Mouse (Mus musculus) gastrocnemius, postnatal 14 days (tissue): ENCODE measurements at regions not wholly inside any gene's neighbourhood (a gene's known extent, or its start where the extent isn't known, plus 50 kb on each side); places are given as distances from the start of the nearest gene placed in this dataset.

Experiments
- DNase-seq: peaks from one replicate; pipeline ENCODE4 v3.0.0; 2021; ENCODE audit warnings: mixed read lengths
- intact Hi-C: fragments of 180-260 bp; cut with DNase I; formaldehyde crosslinking; loops from one replicate; pipeline ENCODE4 v1.15.1; 2025; ENCODE audit warnings: low total_unique reads

- intact Hi-C loops = no loop called here
Measured at GRCm38 (mm10) chr3:54592655-54593428, 99.8 kb upstream of the Supt20 start.

GRCm38 (mm10) chr3:54595193-54595592 is 97.4 kb upstream of the Supt20 start:
- DNase-seq = no peak
- intact Hi-C loops = no loop called here

More at GRCm38 (mm10) chr3:54592655-54593428, 99.8 kb upstream of the Supt20 start:
- no peak for DNase-seq

- DNase-seq = peak; percentile 68
- intact Hi-C loops = no loop called here
Measured at GRCm38 (mm10) chr3:54597326-54598274, 95.0 kb upstream of the Supt20 start.

- intact Hi-C loops = no loop called here
- DNase-seq = no peak
Measured at GRCm38 (mm10) chr3:54598296-54598695, 94.3 kb upstream of the Supt20 start.

- intact Hi-C loops = no loop called here
- DNase-seq = no peak
Measured at GRCm38 (mm10) chr3:54604705-54605379, 87.8 kb upstream of the Supt20 start.

GRCm38 (mm10) chr3:54611431-54611990 is 81.1 kb upstream of the Supt20 start:
- DNase-seq = no peak
- intact Hi-C loops = no loop called here

- intact Hi-C loops = no loop called here
- no peak for DNase-seq
Measured at GRCm38 (mm10) chr3:54613845-54614244, 78.8 kb upstream of the Supt20 start.

GRCm38 (mm10) chr3:54617298-54617697 is 75.3 kb upstream of the Supt20 start:
- intact Hi-C loops = no loop called here
- DNase-seq = no peak

GRCm38 (mm10) chr3:54618286-54618685 is 74.3 kb upstream of the Supt20 start:
- intact Hi-C loops = no loop called here
- DNase-seq = no peak

- no peak for DNase-seq
- intact Hi-C loops = no loop called here
Measured at GRCm38 (mm10) chr3:54630254-54630653, 62.4 kb upstream of the Supt20 start.

- intact Hi-C loops = no loop called here
- no peak for DNase-seq
Measured at GRCm38 (mm10) chr3:54632731-54633130, 59.9 kb upstream of the Supt20 start.

- no peak for DNase-seq
- intact Hi-C loops = no loop called here
Measured at GRCm38 (mm10) chr3:54633446-54633845, 59.2 kb upstream of the Supt20 start.

GRCm38 (mm10) chr3:54634456-54634855 is 58.2 kb upstream of the Supt20 start:
- intact Hi-C loops = no loop called here

More at GRCm38 (mm10) chr3:54634456-54634855, 58.2 kb upstream of the Supt20 start:
- no peak for DNase-seq
